Mouse (Mus musculus) limb, embryonic 12.5 days (tissue): ENCODE results near the gene Mrps2. TPM values are rescaled to one million over a fixed set of nuclear protein-coding genes. Genes with fewer than 3 reads are reported as not detected.

Source experiments
- ATAC-seq: fragments of 200-750 bp; cut with Nextera tagmentation; 2 replicates; pipeline ENCODE4 v1.8.0; 2017; ENCODE audit warnings: low read depth, moderate TSS enrichment; ENCODE audit not compliant: insufficient number of reproducible peaks, insufficient read depth, low FRiP score, low TSS enrichment
- H3K27ac ChIP-seq: fragments of 300-500 bp; sonication (generic); 2 replicates; pipeline ENCODE4 v1.5.1; 2016; ENCODE audit warnings: mild to moderate bottlenecking, moderate library complexity
- H3K27me3 ChIP-seq: fragments of 300-500 bp; sonication (generic); 2 replicates; pipeline ENCODE4 v1.6.1; 2016; ENCODE audit warnings: mild to moderate bottlenecking, moderate library complexity
- H3K36me3 ChIP-seq: fragments of 300-500 bp; sonication (generic); 2 replicates; pipeline ENCODE4 v1.6.1; 2016; ENCODE audit warnings: mild to moderate bottlenecking, moderate library complexity
- H3K4me1 ChIP-seq: fragments of 300-500 bp; sonication (generic); replicated peaks from 2 replicates; pipeline ENCODE4 v1.6.1; 2016
- H3K4me2 ChIP-seq: fragments of 300-500 bp; sonication (generic); 2 replicates; pipeline ENCODE4 v1.6.1; 2016; ENCODE audit warnings: mild to moderate bottlenecking, moderate library complexity
- H3K4me3 ChIP-seq: fragments of 300-500 bp; sonication (generic); replicated peaks from 2 replicates; pipeline ENCODE4 v1.5.1; 2016; ENCODE audit warnings: mild to moderate bottlenecking
- H3K9ac ChIP-seq: fragments of 300-500 bp; sonication (generic); replicated peaks from 2 replicates; pipeline ENCODE4 v1.6.1; 2016; ENCODE audit warnings: mild to moderate bottlenecking, moderate library complexity
- H3K9me3 ChIP-seq: fragments of 300-500 bp; sonication (generic); 2 replicates; pipeline ENCODE4 v1.6.1; 2016; ENCODE audit warnings: mild to moderate bottlenecking, moderate library complexity
- WGBS: fragments of 180-500 bp; shearing (Covaris S2); methylation state at CpG from one replicate; pipeline ENCODE4 v1.1.7; 2016; 5-methylcytosine and 5-hydroxymethylcytosine counted together
- polyA plus RNA-seq: library from polyadenylated mRNA; unstranded; fragments of >200 nt; fragmentation: Nextera tagmentation; extraction: Ambion mirVana; gene quantifications from 2 replicates; pipeline ENCODE4 v1.2.1, GENCODE M21; 2016

Mrps2 gene
- polyA plus RNA-seq, 1 experiment from 2014 or later = 58.7 TPM

DNA sequence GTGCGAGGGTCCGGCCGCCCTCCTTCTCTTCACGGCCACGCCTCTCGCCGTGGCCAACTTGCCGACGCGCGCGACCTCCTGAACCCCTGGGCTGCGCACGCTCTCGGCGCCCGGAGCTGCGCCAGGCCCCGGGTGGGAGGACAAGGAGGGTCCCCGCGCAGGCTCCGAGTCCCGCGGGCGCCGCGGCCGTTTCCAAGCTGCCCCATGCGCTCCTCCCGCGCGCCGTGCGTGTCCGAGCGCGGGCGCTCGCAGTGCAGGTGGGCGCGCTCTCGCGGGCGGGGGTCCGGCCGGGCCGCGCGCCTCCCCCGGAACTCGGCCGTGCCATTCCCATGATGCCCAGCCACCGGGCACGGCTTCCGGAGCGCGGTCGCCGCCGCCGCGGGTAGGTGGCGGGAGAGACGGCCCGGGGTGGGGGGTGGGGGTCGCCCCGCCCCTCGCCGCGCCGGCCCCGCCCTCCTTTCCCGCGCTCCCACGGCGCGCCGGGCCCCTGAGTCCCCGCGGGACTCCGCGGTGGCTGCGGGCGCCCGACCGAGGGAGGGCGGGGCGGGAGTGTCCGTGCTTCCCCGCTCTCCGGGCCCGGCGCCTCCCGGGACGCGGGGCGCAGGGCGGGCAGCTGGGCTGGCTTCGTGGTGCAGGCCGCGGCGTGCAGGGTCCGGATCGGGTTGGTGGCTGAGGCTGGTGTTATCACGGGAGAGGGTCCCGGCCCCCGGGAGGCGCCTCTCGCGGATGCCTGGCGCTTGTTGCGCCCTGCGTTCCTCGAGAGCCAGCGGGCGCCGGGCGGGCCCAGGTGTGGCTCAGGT lies 21.2 kb upstream of the Mrps2 start, which contains the start of gene Ppp1r26:
Gene Ppp1r26, plus strand, starts transcription at position 286 of the 800 bp plus-strand sequence.
- H3K4me3 ChIP-seq = peak within 1 kb of the TSS; percentile 80
- peak; percentile 38; the same call in 1 of the 2 replicates for ATAC-seq

DNA sequence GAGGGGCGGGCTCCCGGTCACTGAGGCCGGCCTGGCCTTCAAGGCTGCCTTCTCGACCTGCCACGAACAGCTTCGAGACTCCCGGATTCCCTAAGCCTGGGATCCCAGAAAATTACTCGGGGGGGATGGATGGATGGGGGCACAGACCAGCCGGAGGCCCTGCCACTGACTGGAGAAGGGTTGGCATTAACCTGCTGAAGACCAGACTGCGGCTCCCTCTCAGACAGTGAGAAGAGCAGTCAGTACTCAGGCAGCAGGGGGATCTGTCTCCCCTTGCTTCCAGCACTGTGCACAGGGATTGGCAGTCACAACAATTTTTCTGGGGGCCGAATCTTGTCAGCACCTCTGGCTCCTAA lies 20.6 kb upstream of the Mrps2 start:
- Histone ChIP-seq H3K27ac (peak overlapping the region; percentile 76), H3K36me3 (peaks cover 31% of the 10 kb centered on the region), H3K4me3 (peak overlapping the region; percentile 80), H3K9ac (peak overlapping the region; percentile 89), H3K4me1 (peaks cover 8% of the 10 kb centered on the region; the same call in 1 of the 2 replicates), H3K4me2 (peak overlapping the region; percentile 90), H3K27me3 (peaks cover 10% of the 10 kb centered on the region; the same call in 1 of the 2 replicates), H3K9me3 (no peaks in the 10 kb centered on the region)
- peak; percentile 30; the same call in 1 of the 2 replicates for ATAC-seq
- WGBS = 11% methylated on average over 11 of the region's 11 CpGs

More for the DNA sequence above, 21.2 kb upstream of the Mrps2 start, which contains the start of gene Ppp1r26:
- H3K4me2 ChIP-seq = peak within 1 kb of the TSS; percentile 90
- peak within 1 kb of the TSS; percentile 76 for H3K27ac ChIP-seq
- H3K9me3 ChIP-seq = no peaks in the 10 kb centered on the region
- peak within 1 kb of the TSS; percentile 89 for H3K9ac ChIP-seq
- peaks cover 25% of the 10 kb centered on the region for H3K36me3 ChIP-seq
- peaks cover 10% of the 10 kb centered on the region; the same call in 1 of the 2 replicates for H3K27me3 ChIP-seq
- under 1% methylated on average over 96 of the region's 118 CpGs for WGBS
- H3K4me1 ChIP-seq = peaks cover 8% of the 10 kb centered on the region; the same call in 1 of the 2 replicates

DNA sequence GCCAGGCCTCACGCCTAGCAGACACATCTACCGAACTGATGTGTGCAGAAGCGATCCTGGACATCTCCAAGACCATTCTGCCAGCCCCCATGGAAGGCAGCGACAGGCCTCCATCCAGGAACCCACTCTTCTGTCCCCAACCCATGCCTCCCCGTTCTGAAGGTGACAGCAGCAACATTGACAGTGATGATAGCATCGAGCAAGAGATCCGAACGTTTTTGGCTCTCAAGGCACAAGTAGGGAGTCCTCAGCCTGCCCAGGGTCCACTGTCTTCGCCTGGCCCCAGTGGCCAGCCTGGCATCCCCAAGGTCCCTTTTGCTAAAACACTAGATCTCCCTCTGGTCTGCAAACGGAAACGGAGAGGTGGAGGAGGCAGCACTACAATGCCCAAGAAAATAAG lies 16.2 kb upstream of the Mrps2 start:
- ATAC-seq = no peak
- Histone ChIP-seq H3K36me3 (peaks cover 46% of the 10 kb centered on the region), H3K27ac (no peak overlapping the region), H3K27me3 (no peaks in the 10 kb centered on the region), H3K4me3 (no peak overlapping the region), H3K4me1 (peaks cover 8% of the 10 kb centered on the region; the same call in 1 of the 2 replicates), H3K9ac (no peak overlapping the region), H3K4me2 (no peak overlapping the region), H3K9me3 (no peaks in the 10 kb centered on the region)
- 88% methylated on average over 11 of the region's 11 CpGs for whole genome bisulfite sequencing

DNA sequence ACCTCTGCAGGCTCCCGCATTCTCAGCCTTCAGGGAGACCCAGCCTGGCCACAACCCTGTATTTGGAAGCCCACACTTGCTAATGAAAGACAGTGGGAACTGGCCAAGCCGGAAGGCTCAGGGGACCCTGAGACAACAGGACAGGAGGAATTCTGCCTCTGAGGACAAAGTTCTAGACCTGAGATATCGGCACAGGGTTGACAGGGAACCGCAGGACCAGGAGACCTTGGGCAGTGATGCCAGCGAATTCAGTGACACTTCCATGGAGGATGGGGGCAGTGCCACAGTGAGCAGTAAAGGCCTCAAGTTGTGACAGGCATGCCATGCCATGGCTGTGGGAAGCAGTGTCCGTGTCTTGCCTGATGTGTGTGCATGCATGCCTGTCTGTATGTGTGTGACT lies 14.3 kb upstream of the Mrps2 start:
- H3K27ac ChIP-seq = no peak overlapping the region
- H3K27me3 ChIP-seq = no peaks in the 10 kb centered on the region
- 88% methylated on average over 6 of the region's 6 CpGs for WGBS
- no peak for ATAC-seq
- no peaks in the 10 kb centered on the region for H3K9me3 ChIP-seq
- H3K4me3 ChIP-seq = no peak overlapping the region
- H3K4me1 ChIP-seq = no peaks in the 10 kb centered on the region
- H3K9ac ChIP-seq = no peak overlapping the region
- H3K4me2 ChIP-seq = no peak overlapping the region
- peaks cover 46% of the 10 kb centered on the region for H3K36me3 ChIP-seq

DNA sequence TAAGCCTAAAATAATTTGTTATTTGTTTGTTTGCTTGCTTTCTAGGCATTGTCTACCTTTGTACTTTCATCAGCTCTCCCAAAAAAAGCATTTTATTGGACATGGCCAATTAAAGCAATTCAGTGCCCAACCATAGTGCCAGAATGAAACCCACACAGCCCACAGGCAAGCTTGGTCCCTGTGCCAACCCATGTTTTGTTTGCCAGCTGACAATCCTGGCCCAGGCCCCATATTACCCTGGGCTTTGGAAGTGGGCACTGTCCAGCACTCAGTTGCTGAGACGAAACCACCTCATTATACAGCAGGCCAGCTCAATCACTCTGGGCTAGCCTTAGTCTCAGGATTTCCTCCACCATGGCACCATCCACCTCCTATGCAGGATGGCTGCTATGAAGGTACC lies 11.2 kb upstream of the Mrps2 start:
- WGBS = 65% methylated on average over 1 of the region's 1 CpGs

DNA sequence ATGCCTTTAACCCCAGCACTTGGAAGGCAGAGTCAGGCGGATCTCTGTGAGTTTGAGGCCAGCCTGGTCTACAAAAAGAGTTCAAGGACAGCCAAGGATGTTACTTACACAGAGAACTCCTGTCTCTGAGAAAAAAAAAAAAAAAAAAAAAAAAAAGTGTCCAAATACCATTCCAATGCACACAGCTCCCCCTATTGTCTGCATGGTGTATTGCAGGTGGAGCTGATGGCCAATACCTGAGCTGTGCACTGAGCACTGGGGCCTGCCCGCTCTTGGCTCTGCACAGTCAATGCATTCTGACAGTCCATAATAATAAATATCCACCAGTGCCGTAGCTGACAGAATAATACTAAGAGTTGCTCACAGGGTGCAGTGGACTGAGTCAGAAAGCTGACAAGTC lies 3.9 kb upstream of the Mrps2 start:
- Histone ChIP-seq H3K4me3 (no peak overlapping the region), H3K4me1 (peaks cover 15% of the 10 kb centered on the region), H3K4me2 (no peak overlapping the region), H3K27ac (no peak overlapping the region), H3K9ac (no peak overlapping the region), H3K27me3 (peaks cover 12% of the 10 kb centered on the region; the same call in 1 of the 2 replicates), H3K36me3 (peaks cover 2% of the 10 kb centered on the region), H3K9me3 (no peaks in the 10 kb centered on the region)
- WGBS = 39% methylated on average over 3 of the region's 3 CpGs
- no peak for ATAC-seq

More for the DNA sequence above, 11.2 kb upstream of the Mrps2 start:
- Histone ChIP-seq H3K4me3 (no peak overlapping the region), H3K9ac (no peak overlapping the region), H3K27me3 (no peaks in the 10 kb centered on the region), H3K27ac (no peak overlapping the region), H3K9me3 (no peaks in the 10 kb centered on the region), H3K4me2 (no peak overlapping the region), H3K4me1 (no peaks in the 10 kb centered on the region), H3K36me3 (peaks cover 22% of the 10 kb centered on the region)
- no peak for ATAC-seq

DNA sequence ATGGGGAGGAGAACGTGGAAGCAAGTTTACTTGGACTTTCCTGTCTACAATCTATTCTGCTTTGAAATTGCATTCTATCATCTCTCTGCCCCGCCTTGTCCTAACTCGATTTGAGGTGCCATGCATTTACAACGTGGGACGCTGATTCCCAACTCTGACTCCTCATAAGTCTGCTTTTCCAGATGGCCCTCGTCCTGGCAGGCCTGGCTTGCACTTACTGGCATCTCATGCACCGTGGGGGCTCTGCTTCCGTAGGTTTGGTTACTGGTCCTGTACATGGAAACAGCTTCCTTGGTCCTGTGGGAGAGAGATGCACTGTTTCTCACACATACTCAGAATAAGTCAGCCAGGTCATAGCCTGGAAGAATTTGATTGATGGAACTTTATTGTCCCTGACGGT lies 2.9 kb upstream of the Mrps2 start:
- Histone ChIP-seq H3K9ac (no peak overlapping the region), H3K4me1 (peaks cover 15% of the 10 kb centered on the region), H3K4me2 (no peak overlapping the region), H3K4me3 (no peak overlapping the region), H3K36me3 (peaks cover 12% of the 10 kb centered on the region), H3K27ac (no peak overlapping the region), H3K9me3 (no peaks in the 10 kb centered on the region), H3K27me3 (peaks cover 12% of the 10 kb centered on the region; the same call in 1 of the 2 replicates)
- 79% methylated on average over 9 of the region's 9 CpGs for WGBS
- ATAC-seq = no peak

DNA sequence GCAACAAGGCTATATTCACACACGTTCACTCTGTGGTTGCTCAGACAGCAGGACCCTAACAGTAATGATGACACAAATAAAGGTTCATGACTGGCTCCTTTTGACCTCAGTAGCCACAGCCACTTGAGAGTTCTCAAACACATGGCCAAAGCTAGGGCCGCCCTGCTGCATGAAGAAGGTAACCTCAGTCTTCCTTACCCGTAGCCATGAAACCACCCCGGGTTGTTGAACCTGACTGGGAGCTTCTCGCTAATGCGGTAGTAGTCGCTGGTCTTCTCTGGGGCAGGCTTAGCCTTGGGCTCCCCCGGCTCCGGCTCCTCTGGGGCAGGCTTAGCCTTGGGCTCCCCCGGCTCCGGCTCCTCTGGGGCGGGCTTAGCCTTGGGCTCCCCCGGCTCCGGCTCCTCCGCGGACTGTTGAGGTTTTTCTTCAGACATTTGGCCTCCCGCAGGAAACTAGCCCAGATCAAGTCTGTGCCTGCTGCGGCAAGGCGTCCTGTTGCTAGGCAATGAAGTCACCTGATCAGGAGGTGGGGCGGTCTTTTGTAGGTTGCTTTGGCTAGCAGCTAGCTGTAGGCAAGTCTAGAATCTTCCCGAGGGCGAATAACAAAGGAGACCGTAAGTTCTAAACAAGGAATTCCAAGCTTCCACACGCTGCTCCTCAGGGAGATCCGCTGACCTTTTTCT lies 1.9 kb upstream of the Mrps2 start, which contains the start of gene 1700007K13Rik:
Gene 1700007K13Rik, minus strand, starts transcription at position 497 of the 683 bp plus-strand sequence.
- ATAC-seq = 0 out of 2 replicates have a peak, but pooled peaks have one; percentile 41
- WGBS = 6% methylated on average over 25 of the region's 25 CpGs
- H3K27ac ChIP-seq = no peak within 1 kb of the TSS

DNA sequence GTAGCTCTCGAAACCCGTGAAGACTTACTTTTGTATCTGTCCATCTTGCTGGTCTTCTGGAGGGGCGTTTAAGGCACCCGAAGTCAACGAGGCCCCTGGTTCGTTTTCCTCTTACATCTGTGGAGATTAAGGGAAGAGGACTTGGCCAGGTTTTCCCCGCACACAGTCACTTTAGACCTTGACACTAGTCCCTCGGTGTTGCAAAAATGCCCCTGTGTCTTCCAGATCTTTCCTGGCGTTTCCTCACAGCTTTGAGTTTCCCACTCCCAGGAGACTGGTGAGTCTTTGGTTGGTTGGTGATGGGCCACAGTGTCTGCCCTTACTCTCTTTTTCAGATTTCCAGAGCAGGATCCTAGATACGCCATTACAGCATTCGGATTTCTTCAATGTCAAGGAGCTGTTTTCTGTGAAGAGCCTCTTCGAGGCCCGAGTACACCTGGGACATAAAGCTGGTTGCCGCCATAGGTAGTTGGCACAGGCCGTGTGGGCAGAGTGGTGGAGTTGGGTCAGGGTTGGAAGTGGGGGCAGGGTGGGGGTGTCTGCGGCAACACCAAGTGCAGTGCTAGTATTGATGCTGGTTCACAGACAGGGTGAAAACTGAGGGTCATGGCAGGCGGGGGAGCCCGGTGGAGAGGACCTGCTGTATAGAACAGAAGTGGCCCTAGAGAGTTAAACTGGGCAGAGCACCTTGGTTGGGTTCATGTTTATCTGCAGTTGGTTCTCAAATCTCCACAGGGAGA lies 790 bp downstream of the Mrps2 start:
- 0 out of 2 replicates have a peak, but pooled peaks cover 11% of the 10 kb centered on the region for H3K9me3 ChIP-seq

More for the DNA sequence above, 1.9 kb upstream of the Mrps2 start, which contains the start of gene 1700007K13Rik:
- peaks cover 12% of the 10 kb centered on the region; the same call in 1 of the 2 replicates for H3K27me3 ChIP-seq
- H3K4me1 ChIP-seq = peaks cover 15% of the 10 kb centered on the region
- peak within 1 kb of the TSS; percentile 34 for H3K4me3 ChIP-seq
- peak within 1 kb of the TSS; percentile 71 for H3K4me2 ChIP-seq
- H3K36me3 ChIP-seq = peaks cover 23% of the 10 kb centered on the region
- no peaks in the 10 kb centered on the region for H3K9me3 ChIP-seq
- H3K9ac ChIP-seq = peak within 1 kb of the TSS; percentile 53

DNA sequence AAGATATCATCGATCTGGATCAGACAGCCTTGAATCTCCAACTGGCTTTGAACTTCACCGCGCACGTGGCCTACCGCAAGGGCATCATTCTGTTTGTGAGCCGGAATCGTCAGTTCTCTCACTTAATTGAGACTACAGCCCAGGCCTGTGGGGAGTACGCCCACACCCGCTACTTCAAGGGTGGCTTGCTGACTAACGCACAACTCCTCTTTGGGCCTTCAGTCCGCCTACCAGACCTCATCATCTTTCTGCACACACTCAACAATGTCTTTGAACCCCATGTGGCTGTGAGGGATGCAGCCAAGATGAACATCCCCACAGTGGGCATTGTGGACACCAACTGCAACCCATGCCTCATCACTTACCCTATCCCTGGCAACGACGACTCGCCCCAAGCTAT lies 1.6 kb downstream of the Mrps2 start:
- ATAC-seq = no peak
- Histone ChIP-seq H3K4me1 (peaks cover 15% of the 10 kb centered on the region), H3K4me3 (no peak overlapping the region), H3K4me2 (0 out of 2 replicates have a peak overlapping the region, but pooled peaks have one; percentile 84), H3K9me3 (0 out of 2 replicates have a peak, but pooled peaks cover 11% of the 10 kb centered on the region), H3K36me3 (peaks cover 45% of the 10 kb centered on the region), H3K9ac (no peak overlapping the region), H3K27ac (no peak overlapping the region), H3K27me3 (peaks cover 12% of the 10 kb centered on the region; the same call in 1 of the 2 replicates)
- WGBS = 96% methylated on average over 14 of the region's 14 CpGs

More for the DNA sequence above, 790 bp downstream of the Mrps2 start:
- Histone ChIP-seq H3K36me3 (peaks cover 45% of the 10 kb centered on the region), H3K9ac (peak overlapping the region; percentile 96), H3K4me1 (peaks cover 15% of the 10 kb centered on the region), H3K4me3 (peak overlapping the region; percentile 95), H3K27ac (no peak overlapping the region), H3K27me3 (peaks cover 12% of the 10 kb centered on the region; the same call in 1 of the 2 replicates), H3K4me2 (peak overlapping the region; percentile 84)
- WGBS = 56% methylated on average over 18 of the region's 18 CpGs
- no peak for ATAC-seq
